In the genomic region with DNA sequence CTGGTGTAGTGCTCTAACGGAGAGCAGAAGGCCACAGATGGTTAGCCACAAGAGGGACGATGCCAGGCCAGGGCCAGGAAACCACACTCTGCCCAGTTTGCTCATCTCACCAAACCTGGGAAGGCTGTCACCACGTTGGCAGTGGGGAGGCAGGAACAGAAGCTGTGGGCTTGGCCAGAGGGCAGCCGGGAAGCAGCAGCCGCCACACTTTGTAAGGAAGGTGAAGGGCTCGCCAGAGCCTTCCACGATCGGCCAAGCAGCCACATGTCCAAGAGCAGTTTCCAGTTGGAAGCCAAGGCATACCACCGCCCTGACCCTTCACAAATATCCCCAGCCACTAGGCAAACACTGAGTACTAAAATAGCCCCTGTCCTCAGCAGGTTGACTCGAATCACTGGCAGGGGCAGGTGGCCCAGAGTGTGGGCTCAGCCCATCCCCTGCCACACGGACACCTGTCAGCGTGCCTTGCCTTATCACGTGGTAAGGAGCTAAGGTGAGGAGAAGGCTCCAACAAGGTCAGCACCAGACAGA, we compare ENCODE assay signal across 18 mouse cellular contexts.
DNase-seq lines count a peak whose midpoint lies in the region; ATAC-seq and TF ChIP-seq lines count a peak whose summit lies in the region.
"Had no signal": no experiment of that assay in that cellular context is flagged by ENCODE, and none has a peak within 500 bp of the region (broad histone marks: within the 10 kb centered on the region; RNA-seq: fewer than 3 reads in every experiment).

No protein-coding gene starts in this region.

- intact Hi-C loops in left cerebral cortex, postnatal 10 days (cut with DNase I): no loop called here

- ATAC-seq in limb, embryonic 15.5 days (ENCODE audit: insufficient number of reproducible peaks, low FRiP score, low TSS enrichment, low read depth): peak; percentile 25; the same call in 1 of the 2 replicates
- no peak for ATAC-seq in intestine, postnatal 0 days
- ATAC-seq: liver, postnatal 0 days; midbrain, embryonic 16.5 days; Patski had no signal

- no peak overlapping the region for H3K4me2 ChIP-seq in limb, embryonic 15.5 days
- H3K4me2 ChIP-seq in intestine, postnatal 0 days (replicated peaks; ENCODE audit: low read depth): no peak overlapping the region
- H3K4me2 ChIP-seq: hindbrain, embryonic 12.5 days; intestine, embryonic 15.5 days; limb, embryonic 12.5 days; neural tube, embryonic 13.5 days; stomach, embryonic 15.5 days had no signal

- no peak overlapping the region for H3K27ac ChIP-seq in limb, embryonic 15.5 days
- H3K27ac ChIP-seq in intestine, postnatal 0 days (ENCODE audit: low read depth, low read length): no peak overlapping the region
- H3K27ac ChIP-seq: hindbrain, embryonic 12.5 days; intestine, embryonic 15.5 days; limb, embryonic 12.5 days; neural tube, embryonic 13.5 days; stomach, embryonic 15.5 days had no signal

- no peaks in the 10 kb centered on the region for H3K36me3 ChIP-seq in limb, embryonic 15.5 days
- H3K36me3 ChIP-seq in intestine, postnatal 0 days (ENCODE audit: control insufficient read depth, insufficient read depth): no peaks in the 10 kb centered on the region
- H3K36me3 ChIP-seq: hindbrain, embryonic 12.5 days; intestine, embryonic 15.5 days; limb, embryonic 12.5 days; neural tube, embryonic 13.5 days; stomach, embryonic 15.5 days had no signal

- DNase-seq in gastrocnemius, adult 18-20 months (ENCODE audit: low spot score): peak; percentile 86
- no peak for DNase-seq in gastrocnemius, postnatal 4 days (ENCODE audit: low spot score in 2 of 2)
- DNase-seq in cerebellum, postnatal 14 days: peak; percentile 75 to 77
- peak; percentile 57 for DNase-seq in heart, adult 8-10 months (ENCODE audit: low spot score)
- DNase-seq in thymus, adult 18-20 months: no peak
- no peak for DNase-seq in left cerebral cortex, postnatal 10 days (ENCODE audit: extremely low spot score in 1 of 2, low spot score in 2 of 2)
- DNase-seq: adrenal gland, postnatal 36 days; kidney, postnatal 10 days; liver, postnatal 0 days had no signal

- H3K9ac ChIP-seq in limb, embryonic 15.5 days: no peak overlapping the region
- no peak overlapping the region for H3K9ac ChIP-seq in intestine, postnatal 0 days (ENCODE audit: low read depth, low read length)
- H3K9ac ChIP-seq: hindbrain, embryonic 12.5 days; intestine, embryonic 15.5 days; limb, embryonic 12.5 days; liver, postnatal 0 days; neural tube, embryonic 13.5 days; stomach, embryonic 15.5 days had no signal

- H3K4me1 ChIP-seq in limb, embryonic 15.5 days: no peaks in the 10 kb centered on the region
- H3K4me1 ChIP-seq in intestine, postnatal 0 days (replicated peaks; ENCODE audit: control insufficient read depth, insufficient read depth, low read length): no peaks in the 10 kb centered on the region
- H3K4me1 ChIP-seq: intestine, embryonic 15.5 days had no signal

- H3K4me3 ChIP-seq in limb, embryonic 15.5 days: no peak overlapping the region
- no peak overlapping the region for H3K4me3 ChIP-seq in intestine, postnatal 0 days (ENCODE audit: low read depth, low read length)
- H3K4me3 ChIP-seq: hindbrain, embryonic 12.5 days; intestine, embryonic 15.5 days; limb, embryonic 12.5 days; neural tube, embryonic 13.5 days; stomach, embryonic 15.5 days had no signal

- TF ChIP-seq CTCF in intestine, postnatal 0 days (IDR thresholded peaks at IDR 0.05; ENCODE audit: low read depth): no peak

- no peaks in the 10 kb centered on the region for H3K9me3 ChIP-seq in limb, embryonic 15.5 days
- H3K9me3 ChIP-seq in intestine, postnatal 0 days (ENCODE audit: control insufficient read depth): no peaks in the 10 kb centered on the region
- H3K9me3 ChIP-seq: hindbrain, embryonic 12.5 days; intestine, embryonic 15.5 days; neural tube, embryonic 13.5 days; stomach, embryonic 15.5 days had no signal

- H3K27me3 ChIP-seq in limb, embryonic 15.5 days: no peaks in the 10 kb centered on the region
- no peaks in the 10 kb centered on the region for H3K27me3 ChIP-seq in intestine, postnatal 0 days (replicated peaks; ENCODE audit: control insufficient read depth, insufficient read depth, low read length)
- H3K27me3 ChIP-seq: intestine, embryonic 15.5 days; limb, embryonic 12.5 days; neural tube, embryonic 13.5 days; Patski; stomach, embryonic 15.5 days had no signal

- WGBS in limb, embryonic 15.5 days: 83% methylated on average over 13 of the region's 13 CpGs
- 88% methylated on average over 13 of the region's 13 CpGs for WGBS in intestine, postnatal 0 days

Comparison
In these comparisons a context has a peak if more than half of its experiments do, and no peak if none do; other contexts are left out.
1. DNase-seq: peak in gastrocnemius, adult 18-20 months (single experiment), cerebellum, postnatal 14 days (2 of 2) and heart, adult 8-10 months (single experiment); none in gastrocnemius, postnatal 4 days (0 of 2), thymus, adult 18-20 months (0 of 2) and left cerebral cortex, postnatal 10 days (0 of 2).